Comparison of ENCODE assay signal across 11 mouse cellular contexts in genomic region chr15:78804326-78804725, GRCm38 (mm10). TPM values are rescaled to one million over a fixed set of nuclear protein-coding genes. Genes with fewer than 3 reads are reported as not detected.
A peak's percentile ranks its signal among the peaks of the same experiment; 100 is the strongest.
DNase-seq lines count a peak whose midpoint lies in the region; ATAC-seq and TF ChIP-seq lines count a peak whose summit lies in the region.
"Had no signal": no experiment of that assay in that cellular context is flagged by ENCODE, and none has a peak within 500 bp of the region (broad histone marks: within the 10 kb centered on the region; RNA-seq: fewer than 3 reads in every experiment).

No protein-coding gene starts in this region.

- no peak for TF ChIP-seq POLR2A in embryonic fibroblast, embryonic 13.5 days (IDR thresholded peaks at IDR 0.05; ENCODE audit: low read depth, low read length)

- H3K9me3 ChIP-seq in kidney, embryonic 15.5 days (replicated peaks) = no peaks in the 10 kb centered on the region
- H3K9me3 ChIP-seq: limb, embryonic 12.5 days had no signal

- peak overlapping the region; percentile 3; the same call in 1 of the 2 replicates for H3K27ac ChIP-seq in embryonic fibroblast, embryonic 13.5 days (ENCODE audit: insufficient read depth, low read length)
- H3K27ac ChIP-seq in kidney, embryonic 15.5 days = peak overlapping the region; percentile 92
- H3K27ac ChIP-seq: limb, embryonic 12.5 days had no signal

- DNase-seq in heart, adult 18-20 months = peak; percentile 50 to 70
- DNase-seq in heart, adult 8-10 months (ENCODE audit: low spot score) = no peak
- no peak for DNase-seq in spleen, postnatal 10 days (ENCODE audit: low spot score in 2 of 2)
- no peak for DNase-seq in embryo, embryonic 10.5 days (ENCODE audit: low spot score)
- no peak for DNase-seq in ovary, adult 18-20 months (ENCODE audit: low spot score)
- DNase-seq: embryo, embryonic 11 days had no signal

- peaks cover 46% of the 10 kb centered on the region for H3K27me3 ChIP-seq in kidney, embryonic 15.5 days

- no peak overlapping the region for H3K4me3 ChIP-seq in embryonic fibroblast, embryonic 13.5 days (ENCODE audit: insufficient read depth, low read length)
- H3K4me3 ChIP-seq in kidney, embryonic 15.5 days (replicated peaks) = no peak overlapping the region
- H3K4me3 ChIP-seq: limb, embryonic 12.5 days had no signal

- TF ChIP-seq CTCF in embryonic fibroblast, embryonic 13.5 days (IDR thresholded peaks at IDR 0.05; ENCODE audit: borderline replicate concordance, insufficient read depth, low read length) = no peak

- H3K4me1 ChIP-seq in embryonic fibroblast, embryonic 13.5 days (ENCODE audit: control insufficient read depth, insufficient read depth, low read length) = peaks cover 23% of the 10 kb centered on the region
- peaks cover 69% of the 10 kb centered on the region for H3K4me1 ChIP-seq in kidney, embryonic 15.5 days

- no peak overlapping the region for H3K9ac ChIP-seq in kidney, embryonic 15.5 days
- H3K9ac ChIP-seq: limb, embryonic 12.5 days had no signal

- WGBS in kidney, embryonic 15.5 days = 7% methylated on average over 6 of the region's 6 CpGs

- peak overlapping the region; percentile 97; the same call in 1 of the 2 replicates for H3K4me2 ChIP-seq in kidney, embryonic 15.5 days
- H3K4me2 ChIP-seq: limb, embryonic 12.5 days had no signal

- H3K36me3 ChIP-seq in kidney, embryonic 15.5 days = no peaks in the 10 kb centered on the region
- H3K36me3 ChIP-seq: limb, embryonic 12.5 days had no signal

- peak; percentile 49 for ATAC-seq in kidney, embryonic 15.5 days (replicated peaks; ENCODE audit: low FRiP score)
- peak; percentile 48; the same call in 1 of the 2 replicates for ATAC-seq in megakaryocyte progenitor cell, adult 5-6 weeks (replicated peaks; ENCODE audit: poor library complexity)
- ATAC-seq: forebrain, embryonic 16.5 days had no signal

RNA-seq across cellular contexts. Expression of gene Card10, which starts 1.5 kb away (rescaled TPM):
- total RNA-seq in heart, adult 18-20 months (2021) = 10 to 100 TPM; 14.1 to 14.5 TPM
- 10 to 100 TPM; 14.3 to 16.1 (median 15.2) TPM for total RNA-seq in heart, adult 8-10 months (2022)
- 5.9 and 6.4 TPM in 2 replicates for polyA plus RNA-seq in embryonic fibroblast, embryonic 13.5 days (2011; ENCODE audit: insufficient read length, low read depth, missing spikeins)
- 9.1 and 9.5 TPM in 2 replicates for polyA plus RNA-seq in kidney, embryonic 15.5 days (2015; fragmentation: Nextera tagmentation; extraction: Ambion mirVana)
- total RNA-seq in megakaryocyte progenitor cell, adult 5-6 weeks (2015) = 0.20 and 0.78 TPM in 2 replicates
- 0.12 and 0.14 TPM in 2 replicates for total RNA-seq in megakaryocyte progenitor cell, adult 5-6 weeks (2017)

RNA-seq across cellular contexts. Expression of gene Mfng, which starts 31.1 kb away (rescaled TPM):
- total RNA-seq in heart, adult 18-20 months (2021) = 10 to 100 TPM; 10.8 to 11.0 TPM
- 10 to 100 TPM in 1 of 4 experiments, 1 to 10 TPM in 3; 7.5 to 11.4 (median 9.5) TPM for total RNA-seq in heart, adult 8-10 months (2022)
- polyA plus RNA-seq in embryonic fibroblast, embryonic 13.5 days (2011; ENCODE audit: insufficient read length, low read depth, missing spikeins) = not detected in 2 replicates
- polyA plus RNA-seq in kidney, embryonic 15.5 days (2015; fragmentation: Nextera tagmentation; extraction: Ambion mirVana) = 25.4 and 25.6 TPM in 2 replicates
- total RNA-seq in megakaryocyte progenitor cell, adult 5-6 weeks (2015) = 13.3 and 13.6 TPM in 2 replicates
- total RNA-seq in megakaryocyte progenitor cell, adult 5-6 weeks (2017) = 10.0 and 10.5 TPM in 2 replicates

RNA-seq across cellular contexts. Expression of gene Cdc42ep1, which starts 38.1 kb away (rescaled TPM):
- total RNA-seq in heart, adult 18-20 months (2021) = 10 to 100 TPM; 26.3 to 27.9 TPM
- total RNA-seq in heart, adult 8-10 months (2022) = 10 to 100 TPM; 30.5 to 40.3 (median 39.1) TPM
- 26.1 and 30.9 TPM in 2 replicates for polyA plus RNA-seq in embryonic fibroblast, embryonic 13.5 days (2011; ENCODE audit: insufficient read length, low read depth, missing spikeins)
- 46.2 and 51.1 TPM in 2 replicates for polyA plus RNA-seq in kidney, embryonic 15.5 days (2015; fragmentation: Nextera tagmentation; extraction: Ambion mirVana)
- total RNA-seq in megakaryocyte progenitor cell, adult 5-6 weeks (2015) = not detected in 2 replicates
- not detected in 2 replicates for total RNA-seq in megakaryocyte progenitor cell, adult 5-6 weeks (2017)

RNA-seq across cellular contexts. Expression of gene Lgals2, which starts 51.0 kb away (rescaled TPM):
- total RNA-seq in heart, adult 18-20 months (2021) = not detected
- under 1 TPM in 1 of 4 experiments, not detected in 3; 0.65 TPM for total RNA-seq in heart, adult 8-10 months (2022)
- polyA plus RNA-seq in embryonic fibroblast, embryonic 13.5 days (2011; ENCODE audit: insufficient read length, low read depth, missing spikeins) = not detected in 2 replicates
- 0.60 and 1.8 TPM in 2 replicates for polyA plus RNA-seq in kidney, embryonic 15.5 days (2015; fragmentation: Nextera tagmentation; extraction: Ambion mirVana)
- not detected in 2 replicates for total RNA-seq in megakaryocyte progenitor cell, adult 5-6 weeks (2015)
- total RNA-seq in megakaryocyte progenitor cell, adult 5-6 weeks (2017) = not detected in 2 replicates
- polyA plus RNA-seq: forebrain, embryonic 16.5 days; limb, embryonic 12.5 days had no signal

Comparison
In these comparisons a context has a peak if more than half of its experiments do, and no peak if none do; other contexts are left out.
1. DNase-seq: peak in heart, adult 18-20 months (2 of 2); none in heart, adult 8-10 months (single experiment), spleen, postnatal 10 days (0 of 2), embryo, embryonic 10.5 days (single experiment) and ovary, adult 18-20 months (single experiment).
2. RNA of gene Card10, which starts 1.5 kb away (total RNA-seq): 14.3 to 16.1 TPM in heart, adult 8-10 months and 14.1 to 14.5 TPM in heart, adult 18-20 months; 0.12 to 0.78 TPM in megakaryocyte progenitor cell, adult 5-6 weeks; every median in the first group is over 4 times any median in the second.
3. RNA of gene Cdc42ep1, which starts 38.1 kb away (total RNA-seq): 30.5 to 40.3 TPM in heart, adult 8-10 months and 26.3 to 27.9 TPM in heart, adult 18-20 months; not detected in megakaryocyte progenitor cell, adult 5-6 weeks; every median in the first group is over 10 times any median in the second.